Mouse (Mus musculus) embryonic fibroblast, embryonic 13.5 days (primary cell): Measurements from ENCODE around the gene Il1rap.

ENCODE experiments used
- CTCF ChIP-seq: IDR thresholded peaks from 2 replicates; pipeline ENCODE4 v1.5.1; 2011; ENCODE audit warnings: mild to moderate bottlenecking, control low read depth, low read length, moderate library complexity, borderline replicate concordance; ENCODE audit not compliant: insufficient read depth
- POLR2A ChIP-seq: IDR thresholded peaks from 2 replicates; pipeline ENCODE4 v1.6.1; 2011; ENCODE audit warnings: low read depth, mild to moderate bottlenecking, control low read depth, low read length, moderate library complexity

GRCm38 (mm10) chr16:26643077-26643476 lies 61.6 kb downstream of the Il1rap start:
- TF ChIP-seq CTCF (no peak), POLR2A (no peak)
